Mouse (Mus musculus) heart, embryonic 16.5 days (tissue): ENCODE measurements at regions not wholly inside any gene's neighbourhood (a gene's known extent, or its start where the extent isn't known, plus 50 kb on each side); places are given as distances from the start of the nearest gene placed in this dataset.

Experiments used
- ATAC-seq: fragments of 200-750 bp; cut with Nextera tagmentation; replicated peaks from 2 replicates; pipeline ENCODE4 v1.8.0; 2017; ENCODE audit warnings: moderate number of reproducible peaks; ENCODE audit not compliant: insufficient read depth, low FRiP score; ENCODE audit errors: extremely low read depth
- H3K27ac ChIP-seq: fragments of 300-500 bp; sonication (generic); 2 replicates; pipeline ENCODE4 v1.5.1; 2014; ENCODE audit warnings: mild to moderate bottlenecking, low read length, control low read depth, moderate library complexity
- H3K27me3 ChIP-seq: fragments of 300-500 bp; sonication (generic); 2 replicates; pipeline ENCODE4 v1.6.1; 2014; ENCODE audit warnings: low read length, mixed read lengths; ENCODE audit not compliant: control insufficient read depth, insufficient read depth
- H3K36me3 ChIP-seq: fragments of 300-500 bp; sonication (generic); 2 replicates; pipeline ENCODE4 v1.6.1; 2014; ENCODE audit not compliant: control insufficient read depth, insufficient read depth
- H3K4me1 ChIP-seq: fragments of 300-500 bp; sonication (generic); 2 replicates; pipeline ENCODE4 v1.6.1; 2014; ENCODE audit warnings: low read length, mixed read lengths; ENCODE audit not compliant: control insufficient read depth, insufficient read depth
- H3K4me2 ChIP-seq: fragments of 300-500 bp; sonication (generic); 2 replicates; pipeline ENCODE4 v1.6.1; 2014; ENCODE audit warnings: low read depth, mild to moderate bottlenecking, control low read depth, low read length
- H3K4me3 ChIP-seq: fragments of 300-500 bp; sonication (generic); 2 replicates; pipeline ENCODE4 v1.5.1; 2014; ENCODE audit warnings: mild to moderate bottlenecking, control low read depth, low read length
- H3K9ac ChIP-seq: fragments of 300-500 bp; sonication (generic); 2 replicates; pipeline ENCODE4 v1.6.1; 2014; ENCODE audit warnings: low read length, control low read depth
- H3K9me3 ChIP-seq: fragments of 300-500 bp; sonication (generic); replicated peaks from 2 replicates; pipeline ENCODE4 v1.6.1; 2016; ENCODE audit warnings: low read length; ENCODE audit not compliant: control insufficient read depth
- WGBS: fragments of 180-500 bp; shearing (Covaris S2); extraction: QIAGEN DNeasy Blood & Tissue Kit; methylation state at CpG from one replicate; pipeline ENCODE4 v1.1.7; 2014; 5-methylcytosine and 5-hydroxymethylcytosine counted together

DNA sequence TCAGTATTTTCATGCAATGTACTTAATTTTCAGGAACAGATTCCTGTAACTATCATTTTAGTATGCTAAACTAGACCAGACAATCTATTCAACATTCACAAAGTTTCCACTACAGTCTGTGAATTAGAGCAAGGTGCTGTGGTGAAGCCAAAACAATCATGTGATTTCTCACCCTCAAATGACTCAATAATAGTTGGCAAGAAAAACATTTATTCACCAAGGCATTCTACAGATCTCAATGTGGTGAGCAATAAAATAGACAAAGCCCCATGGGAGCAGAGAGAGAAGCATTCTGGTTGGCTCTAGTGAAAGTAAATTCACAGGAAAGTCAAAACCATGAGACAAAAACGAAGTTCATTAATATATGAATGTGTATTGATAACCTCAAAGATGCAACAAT, 724.5 kb downstream of the Utrn start:
- Histone ChIP-seq H3K9ac (no peak overlapping the region), H3K9me3 (no peaks in the 10 kb centered on the region), H3K27ac (no peak overlapping the region), H3K4me3 (no peak overlapping the region), H3K4me2 (no peak overlapping the region), H3K4me1 (no peaks in the 10 kb centered on the region), H3K36me3 (no peaks in the 10 kb centered on the region), H3K27me3 (no peaks in the 10 kb centered on the region)
- 50% methylated on average over 1 of the region's 1 CpGs for WGBS
- no peak for ATAC-seq

DNA sequence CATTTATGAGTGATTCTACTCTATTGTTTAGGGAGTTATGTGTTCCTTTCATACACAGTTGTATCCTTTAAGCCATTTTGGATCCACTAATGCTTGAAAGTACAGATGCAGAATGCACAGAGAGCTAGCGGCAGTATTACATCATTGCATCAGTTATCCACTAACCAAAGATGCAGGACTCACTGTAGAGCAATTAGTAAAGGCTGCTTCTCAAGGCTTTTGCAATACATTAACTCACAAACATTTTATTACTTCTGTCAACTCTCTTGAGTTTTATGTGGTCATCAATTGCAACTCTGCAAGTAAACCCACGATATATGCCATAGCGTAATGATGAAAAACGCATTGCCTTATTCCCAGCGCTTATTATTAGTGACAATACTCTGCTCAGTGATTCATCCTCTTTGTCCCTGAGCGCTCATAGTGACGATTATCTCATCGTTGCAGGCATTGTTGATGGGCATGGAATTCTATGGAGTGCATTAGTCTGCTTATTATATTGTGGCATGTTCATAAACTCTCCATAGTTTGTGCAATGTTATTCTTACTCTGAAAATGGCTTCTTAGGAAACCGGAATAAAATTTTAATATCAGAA, 722.1 kb downstream of the Utrn start:
- H3K27ac ChIP-seq = no peak overlapping the region
- H3K4me1 ChIP-seq = no peaks in the 10 kb centered on the region
- ATAC-seq = no peak
- H3K4me3 ChIP-seq = no peak overlapping the region
- no peak overlapping the region for H3K9ac ChIP-seq
- no peaks in the 10 kb centered on the region for H3K9me3 ChIP-seq
- WGBS = 91% methylated on average over 9 of the region's 9 CpGs
- H3K36me3 ChIP-seq = no peaks in the 10 kb centered on the region
- H3K27me3 ChIP-seq = no peaks in the 10 kb centered on the region
- no peak overlapping the region for H3K4me2 ChIP-seq

DNA sequence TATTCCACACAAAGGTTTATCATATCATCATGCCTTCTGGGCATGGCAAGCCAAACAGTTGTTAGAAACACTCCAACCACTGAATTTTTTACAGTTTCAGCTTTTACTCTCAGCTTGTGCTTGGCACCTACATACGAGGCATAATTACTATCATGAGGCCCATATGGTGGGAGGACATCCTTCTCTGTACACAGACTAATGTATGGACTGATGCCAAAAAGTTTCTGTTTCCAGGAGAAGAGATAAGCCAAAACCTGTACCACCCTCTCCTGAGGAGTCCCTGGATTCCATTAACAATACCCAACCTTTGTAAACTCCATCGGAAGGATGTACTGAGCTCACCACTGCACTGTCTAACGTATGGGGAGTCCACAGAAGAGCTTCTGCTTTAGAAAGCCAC, 698.9 kb downstream of the Utrn start:
- ATAC-seq = no peak
- Histone ChIP-seq H3K9me3 (no peaks in the 10 kb centered on the region), H3K9ac (no peak overlapping the region), H3K36me3 (no peaks in the 10 kb centered on the region), H3K4me1 (no peaks in the 10 kb centered on the region), H3K4me2 (no peak overlapping the region), H3K27ac (no peak overlapping the region), H3K27me3 (no peaks in the 10 kb centered on the region), H3K4me3 (no peak overlapping the region)
- 70% methylated on average over 3 of the region's 3 CpGs for WGBS

DNA sequence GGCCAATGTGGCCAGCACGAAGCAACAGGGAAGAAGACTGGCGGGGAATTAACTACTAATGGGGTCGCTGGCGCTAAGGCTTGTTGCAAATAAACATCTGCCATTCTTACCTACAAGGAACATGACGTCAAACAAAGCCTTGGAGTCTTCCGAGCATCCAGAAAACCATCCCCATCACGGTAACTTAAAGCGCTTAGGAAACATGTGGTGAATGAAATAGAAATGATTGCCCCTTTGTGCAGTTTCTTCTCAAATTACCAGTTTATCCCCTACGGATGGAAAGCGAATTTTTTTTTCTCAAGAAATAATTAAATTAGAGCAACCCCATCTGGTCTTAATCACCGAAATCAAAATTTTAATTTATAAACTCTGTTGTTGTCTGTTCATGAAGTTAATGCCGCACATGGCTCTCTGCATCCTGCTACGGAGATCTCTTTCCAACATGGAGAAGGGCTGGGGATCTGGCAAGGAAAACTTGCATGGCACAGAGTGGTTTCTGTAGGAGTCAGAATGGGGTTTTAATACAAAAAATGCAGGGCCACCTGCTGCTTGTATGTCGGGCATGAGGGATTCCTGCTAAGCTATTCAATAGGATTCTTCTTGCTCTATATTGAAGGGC, 694.9 kb downstream of the Utrn start:
- Histone ChIP-seq H3K4me1 (no peaks in the 10 kb centered on the region), H3K4me3 (no peak overlapping the region), H3K27me3 (no peaks in the 10 kb centered on the region), H3K27ac (no peak overlapping the region), H3K36me3 (no peaks in the 10 kb centered on the region), H3K9ac (no peak overlapping the region), H3K4me2 (no peak overlapping the region), H3K9me3 (no peaks in the 10 kb centered on the region)
- 76% methylated on average over 14 of the region's 14 CpGs for WGBS
- no peak for ATAC-seq

DNA sequence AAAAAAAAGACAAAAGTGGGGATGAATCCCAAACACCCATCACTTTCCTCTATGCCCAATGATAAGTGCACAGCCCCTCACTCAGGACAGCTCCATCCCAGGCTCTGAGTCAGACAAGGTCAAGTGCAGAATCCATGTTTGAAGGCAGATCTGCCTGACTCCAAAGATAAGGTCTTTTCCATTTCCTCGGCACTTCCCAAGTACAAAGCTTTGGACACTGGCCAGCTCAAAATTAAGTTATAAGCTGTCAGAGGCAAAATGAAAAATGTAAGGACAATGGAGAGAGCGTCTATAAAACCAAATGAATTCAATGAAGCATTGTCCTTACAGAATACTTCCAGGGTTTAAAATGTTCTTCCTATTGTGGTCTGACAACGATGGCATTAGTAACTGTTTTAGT, 694.0 kb downstream of the Utrn start:
- Histone ChIP-seq H3K4me3 (no peak overlapping the region), H3K9me3 (no peaks in the 10 kb centered on the region), H3K27ac (no peak overlapping the region), H3K9ac (no peak overlapping the region), H3K4me2 (no peak overlapping the region), H3K4me1 (no peaks in the 10 kb centered on the region), H3K27me3 (no peaks in the 10 kb centered on the region), H3K36me3 (no peaks in the 10 kb centered on the region)
- no peak for ATAC-seq
- WGBS = 47% methylated on average over 3 of the region's 3 CpGs

DNA sequence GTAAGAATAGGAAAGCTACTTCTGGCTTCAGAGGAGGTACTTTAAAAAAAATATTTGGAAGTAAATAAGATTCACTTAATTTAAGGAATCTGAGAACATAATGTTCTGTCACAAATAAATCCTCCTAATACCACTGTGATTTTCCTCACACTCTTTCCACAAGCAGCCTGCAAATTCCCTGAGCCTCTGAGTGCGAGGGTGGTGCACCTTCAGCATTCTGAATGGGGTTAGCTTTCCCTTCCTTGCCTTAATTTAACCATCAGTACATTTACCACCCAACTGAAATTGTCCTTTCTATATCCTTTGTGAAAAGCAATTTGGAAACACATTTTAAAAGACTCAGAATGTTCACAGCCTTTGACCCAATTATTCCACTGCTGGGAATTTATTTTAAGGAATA, 691.7 kb downstream of the Utrn start:
- ATAC-seq = no peak
- no peaks in the 10 kb centered on the region for H3K4me1 ChIP-seq
- H3K36me3 ChIP-seq = no peaks in the 10 kb centered on the region
- H3K27me3 ChIP-seq = no peaks in the 10 kb centered on the region
- WGBS = 74% methylated on average over 1 of the region's 1 CpGs
- no peak overlapping the region for H3K27ac ChIP-seq
- no peak overlapping the region for H3K4me2 ChIP-seq
- no peak overlapping the region for H3K4me3 ChIP-seq
- H3K9me3 ChIP-seq = no peaks in the 10 kb centered on the region
- no peak overlapping the region for H3K9ac ChIP-seq

DNA sequence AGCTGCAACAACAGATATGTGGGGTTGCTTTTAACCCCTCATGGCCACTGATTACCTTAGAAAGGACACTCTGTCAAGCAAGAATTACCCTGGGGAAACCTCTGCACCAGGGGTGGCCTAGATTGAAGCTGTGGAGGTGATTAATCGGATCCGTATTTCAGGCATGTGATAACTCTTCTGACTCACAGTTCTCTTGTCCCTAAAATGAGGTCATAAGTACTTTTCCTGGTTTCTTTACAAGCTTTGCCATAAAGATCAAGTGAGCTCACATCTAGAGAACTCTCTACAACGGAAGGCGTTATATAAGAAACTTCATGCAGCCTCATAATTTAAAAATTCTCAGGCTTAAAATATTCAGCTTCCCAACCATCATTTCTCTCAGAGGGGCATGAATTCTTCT, 688.2 kb downstream of the Utrn start:
- Histone ChIP-seq H3K9me3 (no peaks in the 10 kb centered on the region), H3K4me2 (no peak overlapping the region)

DNA sequence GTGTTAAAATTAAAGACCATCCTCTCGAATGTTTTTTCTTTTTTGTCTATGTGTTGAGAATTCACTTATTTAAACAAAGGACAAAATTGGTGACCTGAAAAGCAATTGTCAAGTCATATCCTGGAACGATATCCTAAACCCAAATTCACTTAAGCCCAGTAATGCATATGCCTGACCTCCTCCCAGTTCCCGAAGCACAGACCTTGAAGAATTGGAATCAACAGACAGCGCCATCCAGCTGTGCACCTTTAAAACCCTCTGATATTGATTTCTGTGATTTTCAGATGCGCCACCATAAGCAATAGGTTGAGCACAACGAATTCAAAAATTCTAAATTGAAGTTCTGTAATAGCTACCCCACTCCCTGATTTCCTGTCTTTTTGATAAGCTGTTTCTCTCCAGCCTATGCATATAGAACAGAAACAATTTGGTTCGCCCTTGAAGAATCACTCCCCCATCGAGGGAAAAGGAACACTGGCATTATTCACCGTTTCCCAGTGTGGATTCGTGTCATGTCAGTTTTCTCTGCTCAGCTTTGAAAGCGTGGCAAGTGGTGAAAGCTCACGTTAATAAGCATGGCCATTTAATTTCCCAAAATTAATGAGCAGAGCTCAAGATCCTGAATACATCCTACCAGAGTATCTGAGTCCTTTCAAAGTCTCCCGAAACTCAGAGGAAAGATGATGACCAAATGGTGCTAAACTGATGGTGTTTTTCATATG, 682.1 kb downstream of the Utrn start:
- Histone ChIP-seq H3K27ac (no peak overlapping the region), H3K27me3 (no peaks in the 10 kb centered on the region), H3K9ac (no peak overlapping the region), H3K4me3 (no peak overlapping the region), H3K9me3 (no peaks in the 10 kb centered on the region), H3K4me1 (no peaks in the 10 kb centered on the region), H3K4me2 (no peak overlapping the region), H3K36me3 (no peaks in the 10 kb centered on the region)
- 76% methylated on average over 13 of the region's 13 CpGs for WGBS
- ATAC-seq = no peak

More for the DNA sequence above, 688.2 kb downstream of the Utrn start:
- Histone ChIP-seq H3K27me3 (no peaks in the 10 kb centered on the region), H3K4me3 (no peak overlapping the region), H3K9ac (no peak overlapping the region), H3K27ac (no peak overlapping the region), H3K36me3 (no peaks in the 10 kb centered on the region), H3K4me1 (no peaks in the 10 kb centered on the region)
- 70% methylated on average over 4 of the region's 4 CpGs for WGBS
- no peak for ATAC-seq

DNA sequence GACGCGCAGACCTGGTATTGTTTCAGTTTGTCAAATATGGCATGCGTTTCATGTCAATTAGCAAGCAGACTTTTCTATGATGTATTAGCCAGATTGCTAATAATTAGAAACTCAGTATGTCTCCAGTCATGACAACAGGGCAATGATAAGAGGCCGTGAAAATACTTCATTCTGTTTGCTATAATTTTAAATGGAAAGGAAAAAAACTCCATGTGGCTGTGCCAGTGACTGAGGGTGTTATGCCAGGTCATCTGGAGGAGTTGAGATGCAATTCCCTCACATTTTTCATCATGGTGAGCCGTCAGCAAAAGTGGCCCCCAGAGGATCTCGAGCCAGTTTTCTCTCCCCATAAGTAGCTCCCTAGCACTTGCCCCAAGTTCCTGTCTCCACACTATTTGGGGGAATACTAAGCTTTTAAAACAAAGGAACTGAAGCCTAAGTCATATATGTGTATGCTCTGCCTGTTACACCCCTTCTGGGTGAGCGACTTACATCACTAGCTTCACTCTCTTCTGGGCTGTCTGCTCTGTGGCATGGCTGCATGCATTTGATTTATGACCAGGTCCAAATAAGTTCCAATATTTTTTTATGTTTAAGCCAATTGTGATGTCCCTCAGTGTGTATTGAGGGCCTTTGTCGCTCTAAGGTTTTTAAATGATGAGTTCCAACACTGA, 681.4 kb downstream of the Utrn start:
- Histone ChIP-seq H3K4me1 (no peaks in the 10 kb centered on the region), H3K9ac (no peak overlapping the region), H3K36me3 (no peaks in the 10 kb centered on the region), H3K27me3 (no peaks in the 10 kb centered on the region), H3K4me2 (no peak overlapping the region), H3K4me3 (no peak overlapping the region), H3K27ac (no peak overlapping the region), H3K9me3 (no peaks in the 10 kb centered on the region)
- no peak for ATAC-seq
- WGBS = 74% methylated on average over 8 of the region's 8 CpGs
